Mouse (Mus musculus) leukemia stem cell, adult 10-12 weeks (primary cell): ENCODE measurements around the gene Gm10376. TPM values are rescaled to one million over a fixed set of nuclear protein-coding genes. Genes with fewer than 3 reads are reported as not detected.

Experiments used
- polyA plus RNA-seq: library from polyadenylated mRNA; stranded (reverse); fragments of >175 nt; gene quantifications from 2 replicates; pipeline ENCODE4 v1.2.3, GENCODE M21; 2012; ENCODE audit warnings: low replicate concordance

The Gm10376 gene
- polyA plus RNA-seq = not detected in 2 replicates

DNA sequence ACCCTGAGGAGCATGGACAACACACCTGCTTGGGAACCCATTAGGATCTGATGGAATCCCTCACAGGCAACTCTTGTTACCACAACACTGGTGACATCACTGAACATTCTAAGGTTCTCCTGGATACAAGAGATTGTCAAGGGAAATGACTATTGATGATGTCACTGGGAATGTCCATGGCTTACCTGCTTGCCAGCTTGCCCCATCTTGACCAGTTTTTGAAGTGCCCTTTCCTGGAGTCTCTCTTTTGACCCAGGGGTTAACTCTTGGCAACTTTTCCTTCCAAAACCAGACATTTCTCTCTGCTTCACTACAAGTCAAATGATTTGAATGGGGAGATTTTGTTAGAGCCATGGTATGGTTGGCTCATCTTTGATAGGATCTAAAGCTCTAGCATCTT lies at the start of gene Gm10376:
Gene Gm10376 (minus strand): TSS at position 101 of the 400 bp plus-strand sequence.

GRCm38 (mm10) chr14:42993524-42993923 lies 21.9 kb downstream of the Gm10376 start, which contains the start of gene Gm8082:
Gene Gm8082, minus strand, starts transcription at chr14:42993624.

Other genes starting within 250 kb of the Gm10376 start
- gene Gm3015, start 246.8 kb downstream of the Gm10376 start, polyA plus RNA-seq = not detected in 2 replicates
- gene Gm10377, start 217.6 kb downstream of the Gm10376 start, polyA plus RNA-seq = not detected in 2 replicates
- gene Gm21977, start 162.2 kb downstream of the Gm10376 start, polyA plus RNA-seq = not detected in 2 replicates
- not detected in 2 replicates for gene Gm8082, start 22.0 kb downstream of the Gm10376 start, polyA plus RNA-seq
- not detected in 2 replicates for gene Gm8094, start 61.0 kb upstream of the Gm10376 start, polyA plus RNA-seq
- gene Gm8104, start 85.0 kb upstream of the Gm10376 start, polyA plus RNA-seq = not detected in 2 replicates
- gene Gm7233, start 164.2 kb upstream of the Gm10376 start, polyA plus RNA-seq = not detected in 2 replicates
- gene Gm8122, start 219.7 kb upstream of the Gm10376 start, polyA plus RNA-seq = not detected in 2 replicates
- not detected in 2 replicates for gene Gm8126, start 243.0 kb upstream of the Gm10376 start, polyA plus RNA-seq